Mouse (Mus musculus): ENCODE results near the gene Psmg4.

DNA sequence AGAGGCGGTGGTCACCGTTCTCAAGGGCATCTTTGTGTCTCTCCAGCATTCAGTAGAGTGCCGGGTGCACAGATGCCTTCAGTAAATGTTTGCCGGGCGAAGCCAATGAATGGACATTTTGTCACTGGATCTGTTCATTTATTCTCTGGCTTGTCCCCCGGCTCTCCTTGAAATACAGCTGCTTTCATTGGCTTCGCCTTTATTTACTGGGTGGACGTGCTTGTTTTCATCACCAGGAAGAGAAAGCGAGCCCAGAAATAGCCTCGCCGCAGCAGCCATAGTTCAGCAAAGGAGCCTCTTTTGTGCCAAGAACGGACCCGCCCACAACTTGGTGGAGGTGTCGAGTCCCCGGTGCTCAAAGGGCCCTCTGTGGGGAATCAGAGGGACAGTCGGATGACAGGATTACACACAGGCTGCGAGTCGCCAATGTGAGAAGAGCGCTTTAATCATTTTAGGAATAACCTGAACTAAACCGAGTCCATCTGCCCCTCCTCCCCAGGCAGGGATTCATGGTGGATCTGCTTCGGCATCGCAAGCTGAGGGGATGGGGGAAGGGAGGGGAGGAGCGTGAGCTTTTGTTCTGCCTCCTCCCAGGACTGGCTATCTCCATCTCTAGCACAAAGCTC lies 13.9 kb upstream of the Psmg4 start:
- TF ChIP-seq CTCF (IDR thresholded peaks at IDR 0.05; ENCODE audit: extremely low read depth, insufficient read length, insufficient replicate concordance, low read depth, low read length) = no peak
- no peak for TF ChIP-seq POLR2A (IDR thresholded peaks at IDR 0.05; ENCODE audit: low read depth, low read length)
